Mouse (Mus musculus): ENCODE measurements around the gene Dtnb. TPM values are rescaled to one million over a fixed set of nuclear protein-coding genes. Genes with fewer than 3 reads are reported as not detected.

Dtnb gene
- polyA plus RNA-seq, 1 experiment = 10.0 TPM

DNA sequence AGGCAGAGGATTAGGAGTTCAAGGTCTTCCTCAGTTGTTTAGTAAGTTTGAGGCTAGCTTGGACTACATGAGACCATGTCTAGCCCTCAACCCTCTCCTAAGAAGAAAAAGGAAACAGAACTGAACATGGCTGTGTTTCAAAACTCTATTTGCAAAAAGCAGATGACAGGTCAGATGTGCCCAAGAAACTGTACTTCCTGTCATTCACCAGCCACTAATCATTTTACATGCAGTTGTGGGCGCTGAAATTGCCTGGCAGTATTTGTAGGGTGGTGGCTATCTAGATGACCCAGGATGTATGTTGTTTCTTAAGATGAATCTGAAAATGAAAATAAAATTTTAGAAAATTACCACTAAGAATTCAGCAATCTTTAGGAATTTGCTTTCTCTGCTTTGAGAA is 14.8 kb downstream of the Dtnb start:
- H3K4me3 ChIP-seq (ENCODE audit: insufficient read depth, poor library complexity, severe bottlenecking) = no peak overlapping the region

DNA sequence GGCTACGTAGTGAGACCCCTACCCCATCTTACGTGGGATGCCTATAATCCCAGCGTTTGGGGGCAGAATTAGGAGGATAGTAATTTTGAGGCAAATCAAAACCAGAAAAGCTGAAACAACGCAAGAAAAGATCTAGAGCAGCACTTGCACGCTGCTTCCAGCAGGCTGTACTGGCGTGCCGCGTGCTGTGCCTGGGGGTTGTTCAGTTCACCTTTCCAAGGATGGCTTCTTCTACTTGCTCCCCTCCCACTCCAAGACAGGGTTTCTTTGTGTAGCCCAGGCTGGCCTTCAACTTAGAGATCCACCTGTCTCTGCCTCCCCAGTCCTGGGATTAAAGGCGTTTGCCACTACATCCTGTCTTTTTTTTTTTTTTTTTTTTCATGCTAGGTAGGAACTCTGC is 17.9 kb downstream of the Dtnb start:
- H3K79me3 ChIP-seq (ENCODE audit: low read depth) = no peaks in the 10 kb centered on the region
- no peak for TF ChIP-seq CTCF (IDR thresholded peaks at IDR 0.05; ENCODE audit: control insufficient read depth, insufficient read depth, insufficient read length)
- TF ChIP-seq CEBPB (IDR thresholded peaks at IDR 0.05; ENCODE audit: low read depth) = no peak
- no peak for TF ChIP-seq MYOD1 (IDR thresholded peaks at IDR 0.05; ENCODE audit: control insufficient read depth, insufficient read length, low read depth)
- TF ChIP-seq MYOG (IDR thresholded peaks at IDR 0.05; ENCODE audit: control insufficient read depth, extremely low read depth, insufficient read length) = no peak
- no peak for TF ChIP-seq FOSL1 (IDR thresholded peaks at IDR 0.05; ENCODE audit: insufficient read depth, low read length, poor library complexity, severe bottlenecking)
- TF ChIP-seq USF1 (IDR thresholded peaks at IDR 0.05; ENCODE audit: low read depth) = no peak
- no peak for TF ChIP-seq MAX (IDR thresholded peaks at IDR 0.05)
- no peak overlapping the region for H3K4me3 ChIP-seq (ENCODE audit: insufficient read depth, poor library complexity, severe bottlenecking)
- H3ac ChIP-seq (ENCODE audit: control insufficient read depth, insufficient read length, low read depth) = no peak overlapping the region
- no peaks in the 10 kb centered on the region for H3K79me2 ChIP-seq (ENCODE audit: control insufficient read depth, insufficient read depth)
- H3K36me3 ChIP-seq (ENCODE audit: control insufficient read depth, insufficient read depth) = peaks cover 5% of the 10 kb centered on the region
- no peaks in the 10 kb centered on the region for H3K27me3 ChIP-seq (ENCODE audit: control insufficient read depth, insufficient read depth, insufficient read length)

More for the DNA sequence above, 14.8 kb downstream of the Dtnb start:
- Histone ChIP-seq H3K79me2 (ENCODE audit: control insufficient read depth, insufficient read depth) (no peaks in the 10 kb centered on the region), H3K27me3 (ENCODE audit: control insufficient read depth, insufficient read depth, insufficient read length) (no peaks in the 10 kb centered on the region), H3ac (ENCODE audit: control insufficient read depth, insufficient read length, low read depth) (no peak overlapping the region), H3K36me3 (ENCODE audit: control insufficient read depth, insufficient read depth) (peaks cover 5% of the 10 kb centered on the region), H3K79me3 (ENCODE audit: low read depth) (no peaks in the 10 kb centered on the region)
- TF ChIP-seq USF1 (IDR thresholded peaks at IDR 0.05; ENCODE audit: low read depth) (no peak), MYOG (IDR thresholded peaks at IDR 0.05; ENCODE audit: control insufficient read depth, extremely low read depth, insufficient read length) (no peak), MAX (IDR thresholded peaks at IDR 0.05) (no peak), MYOD1 (IDR thresholded peaks at IDR 0.05; ENCODE audit: control insufficient read depth, insufficient read length, low read depth) (no peak), CTCF (IDR thresholded peaks at IDR 0.05; ENCODE audit: control insufficient read depth, insufficient read depth, insufficient read length) (no peak), FOSL1 (IDR thresholded peaks at IDR 0.05; ENCODE audit: insufficient read depth, low read length, poor library complexity, severe bottlenecking) (no peak), CEBPB (IDR thresholded peaks at IDR 0.05; ENCODE audit: low read depth) (no peak)

DNA sequence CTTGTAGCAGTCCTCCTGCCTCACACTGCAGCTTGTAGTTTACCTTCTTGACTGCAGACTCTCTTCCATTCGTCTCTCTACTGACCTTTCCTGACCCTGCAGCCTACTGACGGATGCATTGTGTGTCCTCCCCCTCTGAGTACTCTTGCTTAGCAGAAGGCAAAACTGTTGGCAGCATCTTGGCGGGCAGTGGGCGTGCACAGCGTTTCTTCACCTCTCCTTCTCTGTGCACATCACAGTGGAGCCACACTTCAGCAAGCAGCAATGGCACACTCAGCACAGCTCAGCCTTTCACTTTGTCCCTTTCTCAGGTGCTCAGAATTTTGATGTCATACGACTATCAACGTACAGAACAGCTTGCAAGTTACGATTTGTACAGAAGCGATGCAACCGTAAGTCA is 19.4 kb downstream of the Dtnb start:
- TF ChIP-seq USF1 (IDR thresholded peaks at IDR 0.05; ENCODE audit: low read depth) = no peak
- TF ChIP-seq FOSL1 (IDR thresholded peaks at IDR 0.05; ENCODE audit: insufficient read depth, low read length, poor library complexity, severe bottlenecking) = no peak
- no peak for TF ChIP-seq MAX (IDR thresholded peaks at IDR 0.05)
- no peak for TF ChIP-seq MYOG (IDR thresholded peaks at IDR 0.05; ENCODE audit: control insufficient read depth, extremely low read depth, insufficient read length)
- TF ChIP-seq CEBPB (IDR thresholded peaks at IDR 0.05; ENCODE audit: low read depth) = no peak
- no peak for TF ChIP-seq MYOD1 (IDR thresholded peaks at IDR 0.05; ENCODE audit: control insufficient read depth, insufficient read length, low read depth)
- TF ChIP-seq CTCF (IDR thresholded peaks at IDR 0.05; ENCODE audit: control insufficient read depth, insufficient read depth, insufficient read length) = no peak
- H3K36me3 ChIP-seq (ENCODE audit: control insufficient read depth, insufficient read depth) = peaks cover 5% of the 10 kb centered on the region

DNA sequence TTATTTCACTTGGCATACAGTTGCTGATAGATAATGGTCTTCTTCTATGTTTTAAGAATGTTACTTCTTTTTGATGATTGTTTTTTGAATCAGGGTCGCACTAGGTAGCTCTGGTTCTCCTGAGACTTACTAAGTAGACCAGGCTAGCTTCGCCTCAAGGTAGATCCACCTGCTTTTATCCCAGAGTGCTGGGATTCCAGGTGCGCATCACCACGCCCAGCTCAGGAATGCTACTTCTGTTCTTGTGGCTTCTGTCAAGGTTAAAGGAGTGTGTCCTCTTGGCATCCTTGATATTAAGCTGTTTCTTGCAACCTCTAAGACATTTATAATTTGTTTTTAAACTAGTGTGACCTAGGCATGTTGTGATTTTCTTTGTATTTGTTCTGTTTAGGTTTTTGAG is 30.6 kb downstream of the Dtnb start:
- H3K4me3 ChIP-seq (ENCODE audit: insufficient read depth, poor library complexity, severe bottlenecking) = no peak overlapping the region
- H3K79me2 ChIP-seq (ENCODE audit: control insufficient read depth, insufficient read depth) = no peaks in the 10 kb centered on the region
- no peaks in the 10 kb centered on the region for H3K27me3 ChIP-seq (ENCODE audit: control insufficient read depth, insufficient read depth, insufficient read length)
- no peaks in the 10 kb centered on the region for H3K36me3 ChIP-seq (ENCODE audit: control insufficient read depth, insufficient read depth)
- TF ChIP-seq MAX (IDR thresholded peaks at IDR 0.05) (no peak), CTCF (IDR thresholded peaks at IDR 0.05; ENCODE audit: control insufficient read depth, insufficient read depth, insufficient read length) (no peak), MYOD1 (IDR thresholded peaks at IDR 0.05; ENCODE audit: control insufficient read depth, insufficient read length, low read depth) (no peak), MYOG (IDR thresholded peaks at IDR 0.05; ENCODE audit: control insufficient read depth, extremely low read depth, insufficient read length) (no peak), FOSL1 (IDR thresholded peaks at IDR 0.05; ENCODE audit: insufficient read depth, low read length, poor library complexity, severe bottlenecking) (no peak), CEBPB (IDR thresholded peaks at IDR 0.05; ENCODE audit: low read depth) (no peak), USF1 (IDR thresholded peaks at IDR 0.05; ENCODE audit: low read depth) (no peak)
- H3K79me3 ChIP-seq (ENCODE audit: low read depth) = no peaks in the 10 kb centered on the region
- no peak overlapping the region for H3ac ChIP-seq (ENCODE audit: control insufficient read depth, insufficient read length, low read depth)

More for the DNA sequence above, 19.4 kb downstream of the Dtnb start:
- Histone ChIP-seq H3K79me3 (ENCODE audit: low read depth) (no peaks in the 10 kb centered on the region), H3K27me3 (ENCODE audit: control insufficient read depth, insufficient read depth, insufficient read length) (no peaks in the 10 kb centered on the region), H3ac (ENCODE audit: control insufficient read depth, insufficient read length, low read depth) (no peak overlapping the region), H3K79me2 (ENCODE audit: control insufficient read depth, insufficient read depth) (no peaks in the 10 kb centered on the region), H3K4me3 (ENCODE audit: insufficient read depth, poor library complexity, severe bottlenecking) (no peak overlapping the region)

DNA sequence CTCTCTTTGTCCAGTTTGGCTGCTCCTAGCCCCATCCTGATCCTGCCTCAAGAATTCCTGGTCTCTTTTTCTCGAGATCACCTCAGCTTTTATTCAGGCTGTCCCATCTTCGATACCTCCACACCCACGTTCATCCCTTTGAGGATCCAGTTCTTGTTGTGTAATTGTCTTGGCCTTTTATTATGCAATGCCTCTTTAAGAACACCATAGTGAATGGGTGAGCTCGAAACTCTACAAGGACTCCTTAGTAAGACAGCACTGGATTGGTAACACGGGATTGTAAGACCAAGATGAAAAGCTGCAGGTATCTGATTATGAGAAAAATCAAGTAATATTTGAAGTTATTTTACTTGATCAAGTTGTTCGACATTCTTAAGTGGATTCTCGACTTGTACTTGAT is 34.0 kb downstream of the Dtnb start:
- Histone ChIP-seq H3K79me2 (ENCODE audit: control insufficient read depth, insufficient read depth) (no peaks in the 10 kb centered on the region), H3K36me3 (ENCODE audit: control insufficient read depth, insufficient read depth) (no peaks in the 10 kb centered on the region), H3K79me3 (ENCODE audit: low read depth) (no peaks in the 10 kb centered on the region), H3K4me3 (ENCODE audit: insufficient read depth, poor library complexity, severe bottlenecking) (no peak overlapping the region), H3K27me3 (ENCODE audit: control insufficient read depth, insufficient read depth, insufficient read length) (no peaks in the 10 kb centered on the region), H3ac (ENCODE audit: control insufficient read depth, insufficient read length, low read depth) (no peak overlapping the region)
- TF ChIP-seq FOSL1 (IDR thresholded peaks at IDR 0.05; ENCODE audit: insufficient read depth, low read length, poor library complexity, severe bottlenecking) (no peak), MYOD1 (IDR thresholded peaks at IDR 0.05; ENCODE audit: control insufficient read depth, insufficient read length, low read depth) (no peak), USF1 (IDR thresholded peaks at IDR 0.05; ENCODE audit: low read depth) (no peak), MAX (IDR thresholded peaks at IDR 0.05) (no peak), CTCF (IDR thresholded peaks at IDR 0.05; ENCODE audit: control insufficient read depth, insufficient read depth, insufficient read length) (no peak), MYOG (IDR thresholded peaks at IDR 0.05; ENCODE audit: control insufficient read depth, extremely low read depth, insufficient read length) (no peak)

DNA sequence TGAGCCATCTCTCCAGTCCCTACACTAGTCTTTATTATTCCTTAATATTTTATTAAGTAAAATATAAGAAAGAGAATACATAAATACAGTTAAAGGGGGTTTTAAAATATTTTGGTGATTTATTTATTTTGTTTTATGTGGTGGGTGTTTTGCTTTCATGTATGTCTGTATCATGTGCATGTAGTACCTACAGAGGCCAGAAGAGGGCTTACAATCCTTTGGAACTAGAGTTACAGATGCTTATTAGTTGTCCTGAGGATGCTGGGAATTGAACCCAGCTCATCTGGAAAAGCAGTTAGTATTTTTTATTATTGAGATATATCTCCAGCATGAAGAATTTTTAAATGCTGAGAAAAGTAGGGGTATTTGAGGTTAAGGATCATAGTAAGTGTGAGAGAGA is 37.6 kb downstream of the Dtnb start:
- Histone ChIP-seq H3K79me2 (ENCODE audit: control insufficient read depth, insufficient read depth) (no peaks in the 10 kb centered on the region), H3K79me3 (ENCODE audit: low read depth) (no peaks in the 10 kb centered on the region), H3ac (ENCODE audit: control insufficient read depth, insufficient read length, low read depth) (no peak overlapping the region), H3K36me3 (ENCODE audit: control insufficient read depth, insufficient read depth) (no peaks in the 10 kb centered on the region), H3K27me3 (ENCODE audit: control insufficient read depth, insufficient read depth, insufficient read length) (no peaks in the 10 kb centered on the region), H3K4me3 (ENCODE audit: insufficient read depth, poor library complexity, severe bottlenecking) (no peak overlapping the region)
- no peak for TF ChIP-seq MYOG (IDR thresholded peaks at IDR 0.05; ENCODE audit: control insufficient read depth, extremely low read depth, insufficient read length)

All from C2C12 (cell line).